Mouse (Mus musculus): ENCODE data around the gene Tmem231. TPM values are rescaled to one million over a fixed set of nuclear protein-coding genes. Genes with fewer than 3 reads are reported as not detected.
"Not testable (repeated sequence)": the region's sequence is repeated elsewhere in the genome, so short reads cannot be mapped to it uniquely, and the experiment has no call there.

Gene Tmem231
- polyA plus RNA-seq, 1 experiment from 2014 or later, result 8.2 TPM

- Histone ChIP-seq H3K27me3 (ENCODE audit: insufficient read depth, poor library complexity, severe bottlenecking) (no peaks in the 10 kb centered on the region), H3K4me1 (peaks cover 20% of the 10 kb centered on the region), H3K27ac (peak within 1 kb of the TSS; percentile 88), H3K4me3 (peak within 1 kb of the TSS; percentile 89), H3K9me3 (no peaks in the 10 kb centered on the region), H3K36me3 (peaks cover 29% of the 10 kb centered on the region)
- peak; percentile 98 for DNase-seq (ENCODE audit: low spot score)
- under 1% methylated on average over 65 of the region's 65 CpGs for WGBS
These were observed 6.8 kb upstream of the Tmem231 start, which contains the start of gene Gabarapl2 for GRCm38 (mm10) chr8:111940171-111941100. Gene Gabarapl2, plus strand, starts transcription at chr8:111940703.

GRCm38 (mm10) chr8:111939516-111940142, 5.9 kb upstream of the Tmem231 start:
- H3K27ac ChIP-seq, result peak overlapping the region; percentile 88
- peak; percentile 86 for DNase-seq (ENCODE audit: low spot score)

GRCm38 (mm10) chr8:111938076-111938985, 4.7 kb upstream of the Tmem231 start:
- not testable (repeated sequence) for H3K4me3 ChIP-seq; DNase-seq (ENCODE audit: low spot score); H3K27me3 ChIP-seq (ENCODE audit: insufficient read depth, poor library complexity, severe bottlenecking); H3K9me3 ChIP-seq; H3K27ac ChIP-seq
- H3K4me1 ChIP-seq, result peaks cover 25% of the 10 kb centered on the region
- peaks cover 11% of the 10 kb centered on the region for H3K36me3 ChIP-seq
- WGBS, result 79% methylated on average over 9 of the region's 9 CpGs

More at GRCm38 (mm10) chr8:111939516-111940142, 5.9 kb upstream of the Tmem231 start:
- no peaks in the 10 kb centered on the region for H3K27me3 ChIP-seq (ENCODE audit: insufficient read depth, poor library complexity, severe bottlenecking)
- peak overlapping the region; percentile 89 for H3K4me3 ChIP-seq
- WGBS, result 9% methylated on average over 10 of the region's 10 CpGs
- H3K9me3 ChIP-seq, result no peaks in the 10 kb centered on the region
- peaks cover 20% of the 10 kb centered on the region for H3K4me1 ChIP-seq
- peaks cover 23% of the 10 kb centered on the region for H3K36me3 ChIP-seq

DNA sequence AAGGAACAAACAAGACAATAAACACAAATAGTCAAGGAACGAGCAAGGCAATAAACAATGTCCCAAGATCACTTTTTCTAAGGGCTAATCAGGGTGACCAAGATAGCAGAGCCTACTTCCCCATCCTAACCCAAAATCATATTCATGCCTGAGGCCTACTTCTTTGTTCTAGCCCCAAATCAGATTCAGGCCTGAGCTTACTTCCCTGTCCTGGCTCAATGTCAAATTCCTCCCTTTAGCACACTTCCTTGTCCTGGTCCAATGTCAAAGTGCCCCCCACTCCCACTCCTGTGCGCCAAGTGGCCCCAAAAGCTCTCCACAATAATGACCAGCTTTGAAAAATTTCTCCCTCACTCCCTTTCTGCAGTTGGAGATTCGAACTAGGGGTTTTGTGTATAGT, 3.5 kb upstream of the Tmem231 start:
- Histone ChIP-seq H3K9me3 (no peaks in the 10 kb centered on the region), H3K36me3 (peaks cover 2% of the 10 kb centered on the region; the same call in 1 of the 2 replicates), H3K4me3 (no peak overlapping the region), H3K27me3 (ENCODE audit: insufficient read depth, poor library complexity, severe bottlenecking) (no peaks in the 10 kb centered on the region), H3K27ac (no peak overlapping the region), H3K4me1 (peaks cover 30% of the 10 kb centered on the region)
- 72% methylated on average over 3 of the region's 3 CpGs for WGBS
- DNase-seq (ENCODE audit: low spot score), result no peak

- H3K27me3 ChIP-seq (ENCODE audit: insufficient read depth, poor library complexity, severe bottlenecking), result no peaks in the 10 kb centered on the region
- no peaks in the 10 kb centered on the region for H3K36me3 ChIP-seq
- H3K9me3 ChIP-seq, result no peaks in the 10 kb centered on the region
- WGBS, result 77% methylated on average over 2 of the region's 2 CpGs
- H3K4me1 ChIP-seq, result peaks cover 10% of the 10 kb centered on the region
- peak overlapping the region; percentile 78; the same call in 1 of the 2 replicates for H3K4me3 ChIP-seq
- no peak overlapping the region for H3K27ac ChIP-seq
- no peak for DNase-seq (ENCODE audit: low spot score)
These were observed 520 bp upstream of the Tmem231 start for GRCm38 (mm10) chr8:111934201-111934600.

DNA sequence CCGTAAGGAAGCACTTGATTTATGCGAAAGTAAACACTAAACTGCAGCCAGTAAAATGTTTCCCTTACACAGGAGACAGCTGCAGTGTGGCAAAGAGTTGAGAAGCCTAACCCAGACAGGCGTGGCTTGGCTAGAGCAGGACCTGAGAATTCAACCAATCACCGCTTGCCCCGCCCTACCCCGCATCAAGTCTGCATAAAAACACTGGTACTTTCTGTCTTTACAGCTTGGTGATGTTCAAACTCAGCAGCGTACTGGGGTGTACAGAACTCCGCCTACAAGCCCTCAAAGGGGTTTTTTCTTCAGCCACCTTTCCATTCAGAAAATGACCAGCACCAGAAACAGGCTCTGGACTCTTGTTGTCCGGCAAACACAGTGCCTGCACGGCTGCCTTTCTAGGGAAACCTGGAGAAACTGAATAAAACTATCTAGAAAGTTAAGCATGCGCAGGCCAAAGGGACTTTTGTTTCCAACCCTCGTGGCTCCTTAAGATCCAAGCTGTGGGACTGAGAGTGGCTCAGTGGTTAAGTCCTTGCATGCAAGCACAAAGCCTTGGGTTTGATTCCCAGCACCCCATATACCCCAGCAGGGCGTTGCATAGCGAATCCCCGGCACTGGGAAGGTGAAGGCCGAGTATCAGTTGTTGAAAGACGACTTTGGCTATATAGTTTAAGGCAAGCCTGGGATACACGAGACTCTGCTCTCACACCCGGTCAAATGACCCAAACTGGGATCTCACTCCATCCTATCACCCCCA, 923 bp downstream of the Tmem231 start:
- H3K36me3 ChIP-seq, result no peaks in the 10 kb centered on the region
- 28% methylated on average over 19 of the region's 19 CpGs for WGBS
- H3K4me3 ChIP-seq, result peak overlapping the region; percentile 78
- peaks cover 10% of the 10 kb centered on the region for H3K4me1 ChIP-seq
- H3K27ac ChIP-seq, result peak overlapping the region; percentile 86
- no peaks in the 10 kb centered on the region for H3K27me3 ChIP-seq (ENCODE audit: insufficient read depth, poor library complexity, severe bottlenecking)
- H3K9me3 ChIP-seq, result no peaks in the 10 kb centered on the region
- DNase-seq (ENCODE audit: low spot score), result peak; percentile 83

- no peak for DNase-seq (ENCODE audit: low spot score)
- Histone ChIP-seq H3K36me3 (no peaks in the 10 kb centered on the region), H3K27me3 (ENCODE audit: insufficient read depth, poor library complexity, severe bottlenecking) (no peaks in the 10 kb centered on the region), H3K9me3 (no peaks in the 10 kb centered on the region), H3K27ac (no peak overlapping the region), H3K4me1 (peaks cover 10% of the 10 kb centered on the region), H3K4me3 (no peak overlapping the region)
- 81% methylated on average over 16 of the region's 16 CpGs for WGBS
These were observed 2.0 kb downstream of the Tmem231 start for GRCm38 (mm10) chr8:111931721-111932120.

- Histone ChIP-seq H3K27ac (peak overlapping the region; percentile 42; the same call in 1 of the 2 replicates), H3K27me3 (ENCODE audit: insufficient read depth, poor library complexity, severe bottlenecking) (no peaks in the 10 kb centered on the region), H3K36me3 (no peaks in the 10 kb centered on the region), H3K4me3 (no peak overlapping the region), H3K9me3 (no peaks in the 10 kb centered on the region), H3K4me1 (peaks cover 16% of the 10 kb centered on the region)
- WGBS, result 39% methylated on average over 8 of the region's 8 CpGs
- no peak for DNase-seq (ENCODE audit: low spot score)
These were observed 3.9 kb downstream of the Tmem231 start for GRCm38 (mm10) chr8:111929648-111930344.

DNA sequence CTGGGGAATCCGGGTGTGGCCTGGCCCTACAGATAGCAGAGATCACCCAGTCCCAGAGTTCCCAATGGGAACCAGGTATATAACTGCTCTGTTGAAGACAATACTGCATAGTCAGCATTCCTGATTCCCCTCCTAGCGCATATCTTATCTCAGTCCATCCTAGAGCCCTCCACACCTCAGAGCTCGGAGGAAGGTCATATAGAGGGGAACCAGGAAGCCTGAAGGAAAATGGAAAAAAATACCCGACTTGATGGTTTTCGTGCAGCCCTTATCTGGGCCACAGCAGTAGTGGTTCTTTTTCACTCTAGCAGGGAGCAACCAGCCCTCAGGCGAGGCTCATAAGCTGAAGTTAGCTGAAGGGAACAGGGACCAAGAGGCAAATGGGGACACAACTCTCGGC, 8.7 kb downstream of the Tmem231 start:
- H3K27ac ChIP-seq, result no peak overlapping the region
- no peak for DNase-seq (ENCODE audit: low spot score)
- H3K4me1 ChIP-seq, result peaks cover 11% of the 10 kb centered on the region; the same call in 1 of the 2 replicates
- no peak overlapping the region for H3K4me3 ChIP-seq
- H3K27me3 ChIP-seq (ENCODE audit: insufficient read depth, poor library complexity, severe bottlenecking), result no peaks in the 10 kb centered on the region
- H3K9me3 ChIP-seq, result no peaks in the 10 kb centered on the region
- 27% methylated on average over 7 of the region's 7 CpGs for WGBS
- no peaks in the 10 kb centered on the region for H3K36me3 ChIP-seq

DNA sequence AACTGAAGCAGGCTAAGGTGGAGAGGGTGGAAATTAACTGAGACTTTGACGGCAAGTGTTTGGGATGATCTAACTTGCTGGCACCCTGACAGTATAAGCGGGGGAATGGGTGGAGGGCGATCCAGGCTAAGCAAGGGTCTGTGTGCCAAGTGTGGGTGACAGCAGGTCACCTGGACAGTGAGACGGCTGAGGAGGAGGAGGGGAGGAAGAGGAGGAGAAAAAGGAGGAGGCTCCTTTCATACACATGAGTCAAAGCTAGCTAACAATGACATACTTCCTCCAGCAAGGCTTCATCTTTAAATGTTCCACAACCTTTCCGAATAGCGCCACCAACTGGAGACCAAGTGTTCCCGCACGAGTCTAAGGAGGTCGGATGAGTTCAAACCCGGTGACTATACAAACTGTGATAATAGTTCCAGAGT, 10.3 kb downstream of the Tmem231 start:
- peaks cover 11% of the 10 kb centered on the region; the same call in 1 of the 2 replicates for H3K4me1 ChIP-seq
- WGBS, result 33% methylated on average over 10 of the region's 10 CpGs
- DNase-seq (ENCODE audit: low spot score), result no peak

DNA sequence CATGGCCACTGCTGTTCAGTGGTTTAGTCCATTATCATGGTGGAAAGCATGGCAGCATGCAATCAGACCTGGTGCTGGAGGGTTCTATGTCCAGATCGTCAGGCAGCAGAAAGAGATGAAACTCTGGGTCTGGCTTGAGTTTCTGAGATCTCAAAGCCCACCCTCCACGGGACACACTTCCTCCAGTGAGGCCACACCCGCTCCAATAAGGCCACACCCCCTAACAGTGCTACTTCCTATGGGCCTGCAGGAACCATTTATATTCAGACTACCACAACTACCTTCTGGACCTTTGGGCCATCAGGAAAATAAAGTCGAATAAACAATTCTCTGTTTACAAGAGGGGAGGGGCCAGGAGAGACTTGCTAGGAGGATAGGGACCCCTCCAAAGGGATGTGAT, 12.7 kb downstream of the Tmem231 start:
- Histone ChIP-seq H3K36me3 (0 out of 2 replicates have a peak, but pooled peaks cover 6% of the 10 kb centered on the region), H3K27me3 (ENCODE audit: insufficient read depth, poor library complexity, severe bottlenecking) (no peaks in the 10 kb centered on the region), H3K4me3 (no peak overlapping the region), H3K9me3 (no peaks in the 10 kb centered on the region), H3K27ac (no peak overlapping the region), H3K4me1 (peaks cover 11% of the 10 kb centered on the region; the same call in 1 of the 2 replicates)
- WGBS, result 69% methylated on average over 4 of the region's 4 CpGs
- no peak for DNase-seq (ENCODE audit: low spot score)

More for the DNA sequence above, 10.3 kb downstream of the Tmem231 start:
- no peaks in the 10 kb centered on the region for H3K27me3 ChIP-seq (ENCODE audit: insufficient read depth, poor library complexity, severe bottlenecking)
- no peak overlapping the region for H3K4me3 ChIP-seq
- H3K36me3 ChIP-seq, result 0 out of 2 replicates have a peak, but pooled peaks cover 2% of the 10 kb centered on the region
- H3K9me3 ChIP-seq, result no peaks in the 10 kb centered on the region
- no peak overlapping the region for H3K27ac ChIP-seq
